Mouse (Mus musculus) CD8-positive naive resting alpha-beta T cell, adult 57 days (primary cell): ENCODE data around the gene Tubb5. TPM values are rescaled to one million over a fixed set of nuclear protein-coding genes. Genes with fewer than 3 reads are reported as not detected.

ENCODE experiments used
- total RNA-seq: library from RNA; stranded (reverse); gene quantifications from one replicate; pipeline ENCODE4 v1.2.4, GENCODE M21; 2023

Gene Tubb5
- total RNA-seq = 692 TPM

GRCm38 (mm10) chr17:35838122-35838544 is at the start of gene Tubb5:
Gene Tubb5 (minus strand): TSS chr17:35838306.

GRCm38 (mm10) chr17:35879245-35880057 is 41.3 kb upstream of the Tubb5 start, which contains the start of gene Dhx16:
Gene Dhx16 (plus strand): TSS chr17:35879819.

DNA sequence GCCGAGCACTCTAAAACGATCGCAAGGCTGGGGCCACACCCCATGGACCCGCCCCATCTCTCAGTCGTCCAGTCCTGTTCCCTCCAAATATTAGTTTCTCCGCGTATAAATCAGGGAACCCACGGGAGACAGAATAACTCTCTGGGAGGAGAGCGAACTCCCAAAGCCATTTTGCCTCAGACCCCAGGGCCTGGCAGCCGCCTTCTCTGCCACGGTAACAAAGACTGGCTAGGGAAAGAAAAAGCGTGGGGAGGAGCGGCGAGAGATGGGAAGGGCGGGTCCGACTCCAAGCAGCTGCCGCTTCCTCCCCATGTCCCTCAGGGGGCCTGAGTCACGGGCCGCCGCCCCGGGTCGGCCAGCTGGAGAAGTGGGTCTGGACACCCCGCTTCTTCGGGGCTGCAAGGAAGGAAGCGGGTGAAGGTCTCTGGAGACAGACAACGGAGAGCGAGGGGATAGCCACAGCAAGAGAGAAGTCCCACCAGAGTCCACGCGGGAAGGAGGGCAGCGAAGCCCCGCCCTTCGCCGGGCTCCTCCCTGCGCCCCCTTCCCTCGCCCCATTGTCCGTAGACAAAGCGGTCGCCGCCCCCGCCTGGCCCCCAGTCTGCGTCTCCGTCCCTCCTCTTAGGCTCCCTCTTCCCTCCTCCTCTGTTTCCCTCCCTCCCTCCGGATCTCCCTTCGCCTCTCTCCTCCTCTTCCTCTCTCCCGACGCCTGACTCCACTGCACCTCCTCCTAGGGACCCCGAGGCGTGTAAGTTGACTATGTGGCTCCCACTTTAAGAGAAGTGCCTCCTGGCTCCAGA is 27.6 kb upstream of the Tubb5 start, which contains the start of gene Ppp1r18:
Gene Ppp1r18, plus strand, starts transcription at position 113 of the 800 bp plus-strand sequence.

GRCm38 (mm10) chr17:35861198-35861857 is 23.2 kb upstream of the Tubb5 start, which contains the start of gene Nrm:
Gene Nrm (plus strand): TSS chr17:35861318.

GRCm38 (mm10) chr17:35841076-35841950 is 3.2 kb upstream of the Tubb5 start, which contains the start of gene Mdc1:
Gene Mdc1 (plus strand): TSS chr17:35841515.

GRCm38 (mm10) chr17:35822964-35823937 is 14.9 kb downstream of the Tubb5 start, which contains the start of gene Flot1:
Gene Flot1 (plus strand): TSS chr17:35823230.

GRCm38 (mm10) chr17:35821439-35822430 is 16.4 kb downstream of the Tubb5 start, which contains the start of gene Ier3:
Gene Ier3 (plus strand): TSS chr17:35821684.

Other genes with a start within 250 kb of the Tubb5 start
- gene Sfta2, start 236.8 kb downstream of the Tubb5 start, total RNA-seq = not detected
- not detected for gene Gm9573, start 211.7 kb downstream of the Tubb5 start, total RNA-seq
- gene Mucl3, start 194.6 kb downstream of the Tubb5 start, total RNA-seq = not detected
- gene Vars2, start 170.7 kb downstream of the Tubb5 start, total RNA-seq = 45.6 TPM
- gene Gtf2h4, start 164.6 kb downstream of the Tubb5 start, total RNA-seq = 15.9 TPM
- 10.0 TPM for gene Ddr1, start 133.7 kb downstream of the Tubb5 start, total RNA-seq
- gene Ier3, start 16.6 kb downstream of the Tubb5 start, total RNA-seq = 10.8 TPM
- 52.4 TPM for gene Flot1, start 15.1 kb downstream of the Tubb5 start, total RNA-seq
- gene Mdc1, start 3.2 kb upstream of the Tubb5 start, total RNA-seq = 76.2 TPM
- 16.8 TPM for gene Nrm, start 23.0 kb upstream of the Tubb5 start, total RNA-seq
- 239 TPM for gene Ppp1r18, start 27.3 kb upstream of the Tubb5 start, total RNA-seq
- 109 TPM for gene Dhx16, start 41.5 kb upstream of the Tubb5 start, total RNA-seq
- 23.7 TPM for gene 2310061I04Rik, start 59.1 kb upstream of the Tubb5 start, total RNA-seq
- 8.6 TPM for gene Atat1, start 71.8 kb upstream of the Tubb5 start, total RNA-seq
- gene Mrps18b, start 78.1 kb upstream of the Tubb5 start, total RNA-seq = 67.6 TPM
- gene Ppp1r10, start 78.1 kb upstream of the Tubb5 start, total RNA-seq = 156 TPM
- 116 TPM for gene Abcf1, start 131.5 kb upstream of the Tubb5 start, total RNA-seq
- 51.7 TPM for gene Gnl1, start 141.5 kb upstream of the Tubb5 start, total RNA-seq
- gene Prr3, start 141.9 kb upstream of the Tubb5 start, total RNA-seq = 47.3 TPM
- gene H2-T24, start 182.3 kb upstream of the Tubb5 start, total RNA-seq = 22.1 TPM
- 301 TPM for gene H2-T23, start 194.5 kb upstream of the Tubb5 start, total RNA-seq
- gene H2-T22, start 204.4 kb upstream of the Tubb5 start, total RNA-seq = 184 TPM
- 1.0 TPM for gene Gm6034, start 204.7 kb upstream of the Tubb5 start, total RNA-seq
- gene Gm11127, start 220.1 kb upstream of the Tubb5 start, total RNA-seq = 81.8 TPM